Mouse (Mus musculus) naive thymus-derived CD4-positive, alpha-beta T cell, adult 2 months (primary cell): ENCODE measurements around the gene Mvp.

Experiments
- DNase-seq: peaks from one replicate; pipeline ENCODE4 v3.0.0-alpha.2; 2011; ENCODE audit warnings: low read depth

Mvp gene

DNA sequence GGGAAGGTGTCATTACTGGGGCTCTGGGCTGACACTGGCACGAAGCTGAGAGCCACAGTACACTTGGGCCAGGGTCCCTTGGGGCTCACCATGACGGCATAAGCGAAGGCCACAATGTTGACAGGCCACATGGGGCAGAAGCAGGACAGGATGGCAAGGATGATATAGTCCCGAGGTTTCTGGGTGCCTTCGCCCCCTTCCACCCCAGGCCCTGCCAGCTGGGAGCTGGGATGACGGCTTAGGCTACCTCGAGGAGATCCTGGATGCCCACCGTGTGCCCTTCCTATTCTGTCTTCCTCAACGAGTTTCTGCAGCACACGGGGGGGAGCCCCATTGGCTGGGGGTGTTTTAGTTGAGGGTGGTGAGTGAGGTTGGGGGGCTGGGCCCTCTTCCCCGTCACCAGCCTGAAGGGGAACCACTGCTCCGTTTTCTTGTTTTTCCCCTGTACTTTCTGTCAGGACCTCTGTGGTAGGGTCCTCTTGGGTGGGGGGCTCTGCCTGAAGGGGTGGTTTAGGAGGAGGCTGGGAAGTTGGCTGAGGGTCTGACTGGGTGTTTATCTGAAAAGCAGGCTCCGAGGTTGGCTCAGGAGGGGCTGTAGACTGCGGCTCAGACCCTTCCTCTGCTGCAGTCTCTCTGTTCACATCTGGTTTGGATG is 5.0 kb upstream of the Mvp start:
- no peak for DNase-seq

DNA sequence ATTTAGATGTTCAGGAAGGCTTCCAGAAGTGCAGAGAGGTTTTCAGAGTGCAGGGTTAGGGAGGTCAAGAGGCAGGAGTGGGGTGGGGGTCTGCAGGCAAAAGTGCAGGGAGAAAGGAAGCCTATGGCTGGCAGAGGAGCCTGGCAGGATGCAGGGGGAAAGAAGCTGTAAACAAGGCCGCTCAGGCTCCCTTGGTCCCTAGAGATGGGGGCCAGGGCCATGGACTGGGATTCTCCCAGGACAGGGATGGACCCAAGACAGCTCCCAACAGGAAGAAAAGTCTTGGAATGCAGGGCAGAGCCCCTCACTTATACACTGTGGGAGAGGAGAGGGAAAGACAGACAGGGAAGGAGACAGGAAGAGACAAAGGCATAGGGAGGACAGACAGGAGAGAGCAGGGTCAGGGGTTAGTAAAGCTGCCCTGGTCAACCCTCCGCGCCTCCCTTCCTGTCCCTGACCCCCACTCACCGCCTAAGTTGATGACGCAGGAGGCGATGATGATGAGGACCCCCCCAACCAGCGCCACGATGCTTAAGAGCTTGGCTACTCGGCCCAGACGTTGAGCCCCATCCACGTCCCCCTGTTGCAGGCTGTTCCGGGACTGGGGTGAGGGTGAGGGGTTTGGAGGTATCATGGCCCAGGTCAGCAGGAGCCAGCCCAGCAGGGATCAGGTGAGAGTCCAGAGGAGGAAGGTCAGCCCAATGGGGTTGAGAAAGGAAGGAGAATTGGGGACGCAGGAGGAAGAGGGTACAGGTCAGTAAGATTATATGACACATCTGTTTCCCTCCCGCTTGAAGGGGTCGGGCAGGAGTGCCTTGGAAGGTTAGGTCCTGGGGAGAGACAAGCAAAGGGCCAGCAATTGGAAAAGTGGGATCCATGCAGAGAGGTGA is 4.2 kb upstream of the Mvp start:
- no peak for DNase-seq

- DNase-seq, result no peak
Measured at GRCm38 (mm10) chr7:127017950-127018345, 3.5 kb upstream of the Mvp start.

- DNase-seq, result peak; percentile 100
Measured at GRCm38 (mm10) chr7:127016971-127017949, 2.8 kb upstream of the Mvp start, which contains the start of gene Pagr1a. Gene Pagr1a (minus strand): TSS chr7:127017352.

DNA sequence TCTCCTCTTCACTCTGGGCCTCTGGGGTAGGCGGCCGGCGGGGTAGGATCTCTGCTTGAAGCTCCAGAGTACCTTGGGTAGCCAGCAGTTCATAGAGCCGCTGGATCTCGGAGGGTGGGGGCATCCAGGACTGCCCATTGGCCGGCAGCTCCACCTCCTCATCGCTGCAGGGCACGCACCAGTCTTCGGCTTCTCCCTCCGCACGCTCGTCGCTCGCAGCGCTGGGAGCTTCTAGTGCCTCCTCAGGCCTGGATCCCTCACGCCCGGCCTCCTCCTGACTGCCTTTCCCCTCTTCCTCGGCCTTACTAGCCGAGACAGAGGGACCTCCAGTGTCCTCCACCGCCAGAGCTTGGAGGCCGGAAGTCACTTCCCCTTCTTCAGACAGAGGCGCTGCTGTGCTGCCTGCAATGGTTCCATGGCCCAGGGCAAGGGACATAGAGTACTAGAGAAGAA is 2.1 kb upstream of the Mvp start:
- DNase-seq, result no peak

- DNase-seq, result no peak
Measured at GRCm38 (mm10) chr7:127016481-127016485, 1.9 kb upstream of the Mvp start, which contains the start of gene Pagr1b. Gene Pagr1b (minus strand): TSS chr7:127016484.

DNA sequence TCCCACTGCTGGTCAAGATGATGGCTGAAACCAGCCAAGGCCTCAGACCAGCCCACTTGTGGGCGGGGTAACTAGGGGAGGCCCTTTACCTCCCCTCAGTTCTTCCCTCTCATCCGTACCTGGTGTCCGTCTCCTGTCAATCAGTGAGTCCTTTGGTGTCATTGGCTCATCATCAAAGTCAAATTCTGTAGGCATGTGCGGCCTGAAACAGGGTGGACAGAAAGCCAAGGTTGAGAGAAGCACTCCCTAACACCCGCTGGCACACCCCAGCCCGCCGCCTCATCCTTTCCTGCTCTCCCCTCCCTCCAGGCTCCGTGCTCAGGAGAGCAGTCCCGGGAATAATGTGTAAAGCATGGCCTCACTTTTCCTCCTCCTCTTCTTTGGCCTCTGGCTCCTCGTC is 1.7 kb upstream of the Mvp start:
- no peak for DNase-seq

DNA sequence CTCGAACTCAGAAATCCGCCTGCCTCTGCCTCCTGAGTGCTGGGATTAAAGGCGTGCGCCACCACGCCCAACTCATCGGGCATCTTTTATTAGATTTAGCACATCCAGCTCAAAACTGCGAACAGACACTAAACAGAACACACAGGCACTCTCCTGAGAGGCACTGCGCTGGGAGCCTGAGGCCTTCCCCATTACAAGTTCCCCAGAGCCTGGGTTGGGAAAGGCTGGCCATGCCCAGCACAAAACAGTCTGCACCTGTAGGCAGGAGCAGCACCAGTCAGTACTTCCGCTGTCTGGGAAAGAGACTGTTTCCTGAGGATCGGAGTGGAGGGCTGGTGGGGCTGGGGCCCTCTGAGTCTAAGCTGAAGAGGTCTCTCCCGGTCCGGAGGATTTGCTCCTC is 572 bp upstream of the Mvp start:
- no peak for DNase-seq

GRCm38 (mm10) chr7:127013385-127013784 is 1.0 kb downstream of the Mvp start:
- no peak for DNase-seq

DNA sequence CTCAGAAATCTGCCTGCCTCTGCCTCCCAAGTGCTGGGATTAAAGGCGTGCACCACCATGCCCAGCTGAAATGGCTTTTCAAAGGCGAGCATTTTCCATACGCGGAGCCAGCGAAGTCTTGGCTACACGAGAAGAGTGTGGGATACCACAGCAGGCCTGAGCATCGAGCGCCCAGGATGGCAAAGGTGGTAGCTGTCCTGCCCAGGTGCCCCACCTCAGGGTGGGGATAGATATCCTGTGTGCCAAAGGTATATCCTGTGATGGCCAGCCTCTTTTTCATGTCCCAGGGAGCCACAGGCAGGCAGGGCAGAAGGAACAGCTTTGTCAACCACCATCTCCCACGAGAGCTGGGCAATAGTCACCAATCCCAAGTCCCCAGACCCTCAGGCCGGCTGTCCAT is 1.6 kb downstream of the Mvp start:
- DNase-seq, result no peak

DNA sequence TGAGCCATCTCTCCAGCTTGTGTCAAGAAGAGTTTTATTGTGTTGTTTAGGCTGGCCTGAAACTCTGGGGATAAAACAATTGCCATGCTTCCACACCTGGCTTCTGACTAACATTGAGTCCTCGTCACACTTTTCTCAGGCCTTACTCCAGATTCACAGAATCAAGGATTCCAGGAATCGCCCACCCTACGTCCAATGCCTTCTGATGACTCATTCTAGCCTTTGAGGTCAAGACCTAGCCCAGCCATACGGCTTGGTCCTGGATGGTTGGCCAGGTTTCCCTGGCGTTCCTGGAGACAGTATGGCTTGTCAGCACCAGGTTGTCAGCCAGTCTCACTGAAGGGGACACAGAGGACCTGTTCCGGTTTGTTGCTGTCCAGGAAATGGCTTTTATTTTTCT is 2.0 kb downstream of the Mvp start:
- DNase-seq, result no peak

- no peak for DNase-seq
Measured at GRCm38 (mm10) chr7:127011717-127012116, 2.7 kb downstream of the Mvp start.

DNA sequence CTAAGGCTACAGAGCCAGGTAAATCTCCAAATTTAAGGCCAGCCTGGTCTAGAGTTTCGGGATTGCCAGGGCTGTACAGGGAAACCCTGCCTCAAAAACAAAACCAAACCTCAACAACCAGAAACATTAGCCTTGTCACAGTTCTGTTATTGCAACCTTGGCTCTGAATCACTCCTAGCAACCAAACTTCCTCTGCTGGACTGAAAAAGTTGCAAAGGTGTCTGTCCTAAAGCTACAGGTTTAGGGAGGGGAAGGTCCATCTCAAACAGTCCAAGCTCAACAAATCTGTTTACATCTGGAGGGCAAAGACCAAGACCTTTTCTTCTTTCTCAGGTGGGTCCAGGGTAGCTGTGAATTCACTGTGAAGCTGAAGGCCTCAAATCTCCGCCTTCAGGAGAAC is 3.4 kb downstream of the Mvp start:
- no peak for DNase-seq

DNA sequence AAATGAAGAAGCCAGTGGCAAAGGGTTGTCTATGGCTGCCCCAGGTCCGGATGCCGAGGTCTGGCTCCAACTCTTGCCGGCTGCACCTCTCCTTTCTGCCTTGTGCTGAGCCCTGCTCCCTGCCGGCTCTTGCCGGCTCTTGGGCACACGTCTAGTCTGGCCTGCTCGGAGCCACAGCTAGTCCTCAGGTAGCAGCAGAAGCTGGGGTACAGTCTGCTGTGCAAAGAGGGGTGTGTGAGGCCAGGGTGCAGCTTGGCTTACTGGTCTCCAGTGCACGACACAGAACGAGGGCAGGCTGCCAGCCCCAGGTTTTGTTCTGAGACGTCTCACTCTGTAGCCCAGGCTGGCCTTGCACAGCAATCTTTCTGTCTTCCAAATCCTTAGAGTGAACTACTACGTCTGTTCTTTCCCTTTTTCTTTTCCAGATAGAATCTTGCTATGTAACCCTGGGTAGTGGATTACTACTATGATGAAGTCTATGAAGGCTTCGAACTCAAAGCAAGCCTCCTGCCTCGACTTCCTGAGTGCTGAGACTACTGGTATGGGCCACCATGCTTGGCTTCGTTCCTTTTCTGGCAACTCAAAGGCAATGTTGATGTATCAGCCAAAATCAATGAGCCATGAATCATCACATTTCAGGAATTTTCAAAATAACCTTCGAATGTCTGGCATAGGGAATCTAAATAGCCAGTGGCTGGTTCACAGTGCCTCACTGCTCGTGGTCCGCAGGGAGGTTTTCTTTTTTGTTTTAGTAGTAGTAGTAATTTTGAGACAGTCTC is 4.9 kb downstream of the Mvp start:
- DNase-seq, result no peak

DNA sequence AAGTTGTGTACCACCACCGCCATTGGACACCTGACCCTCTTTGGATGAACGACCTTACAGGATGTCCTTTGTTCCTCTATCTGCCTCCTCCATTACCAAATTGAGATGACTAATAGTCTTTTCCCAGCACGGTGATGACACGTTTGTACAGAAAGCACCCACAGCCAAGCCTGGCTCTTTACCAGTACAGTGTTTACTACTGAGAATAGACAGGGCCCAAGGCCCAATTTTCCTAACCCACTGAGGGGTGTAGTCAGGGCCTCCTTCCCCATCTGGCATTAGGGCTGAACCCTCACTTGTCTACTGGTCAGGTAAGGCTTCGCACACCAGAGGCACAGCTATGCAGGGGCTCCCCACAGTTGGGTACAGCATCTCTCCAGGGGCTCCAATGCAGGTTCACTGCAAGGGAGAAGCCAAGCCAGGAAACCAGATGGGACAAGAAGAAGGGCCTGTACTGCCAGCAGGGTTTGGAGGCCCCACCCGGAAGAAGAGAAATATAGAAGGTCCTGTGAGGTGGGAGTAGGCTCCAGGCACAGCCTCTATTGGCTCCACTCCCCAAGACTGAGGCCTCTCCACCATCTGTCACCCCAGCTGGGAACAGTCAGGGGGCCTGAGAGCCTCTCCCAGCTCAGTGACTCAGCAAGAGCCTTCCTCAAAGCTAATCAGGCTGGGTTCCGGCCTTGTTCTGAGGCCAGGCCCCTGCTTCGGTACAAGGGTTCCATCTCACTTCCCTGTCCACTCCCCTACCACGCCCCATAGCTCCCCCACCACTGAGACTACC is 6.0 kb downstream of the Mvp start:
- DNase-seq, result no peak

GRCm38 (mm10) chr7:127007313-127008024 is 7.0 kb downstream of the Mvp start:
- no peak for DNase-seq

DNA sequence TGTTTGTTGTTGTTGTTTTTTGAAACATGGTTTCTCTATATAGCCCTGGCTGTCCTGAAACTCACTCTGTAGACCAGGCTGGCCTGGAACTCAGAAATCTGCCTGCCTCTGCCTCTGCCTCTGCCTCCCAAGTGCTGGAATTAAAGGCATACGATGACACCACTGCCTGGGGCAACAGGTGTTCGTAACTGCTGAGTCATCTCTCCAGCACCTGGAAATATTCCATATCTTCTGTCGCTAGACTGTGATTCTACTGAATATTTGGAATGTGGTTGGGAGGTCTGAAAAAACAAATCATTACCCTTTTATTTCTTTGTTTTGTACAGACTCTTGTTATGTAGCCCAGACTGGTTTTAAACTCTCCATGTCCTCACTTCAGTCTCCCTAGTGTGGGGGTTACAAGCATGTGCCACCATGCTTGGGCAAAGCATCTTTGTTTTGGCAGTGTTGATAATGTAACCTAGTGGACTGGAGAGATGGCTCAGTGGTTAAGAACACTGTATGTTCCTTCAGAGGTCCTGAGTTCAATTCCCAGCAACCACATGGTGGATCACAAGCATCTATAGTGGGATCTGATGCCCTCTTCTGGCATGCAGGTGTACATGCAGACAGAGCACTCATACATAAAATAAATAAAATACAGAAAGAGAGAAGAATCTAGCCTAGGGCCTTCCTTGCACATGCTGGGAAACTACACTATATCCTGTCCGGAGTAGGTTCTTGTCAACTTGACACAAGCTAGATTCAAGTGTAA is 10.1 kb downstream of the Mvp start:
- DNase-seq, result no peak

- DNase-seq, result no peak
Measured at GRCm38 (mm10) chr7:127003620-127004019, 10.8 kb downstream of the Mvp start.

GRCm38 (mm10) chr7:126999568-126999967 is 14.9 kb downstream of the Mvp start:
- peak; percentile 66 for DNase-seq

DNA sequence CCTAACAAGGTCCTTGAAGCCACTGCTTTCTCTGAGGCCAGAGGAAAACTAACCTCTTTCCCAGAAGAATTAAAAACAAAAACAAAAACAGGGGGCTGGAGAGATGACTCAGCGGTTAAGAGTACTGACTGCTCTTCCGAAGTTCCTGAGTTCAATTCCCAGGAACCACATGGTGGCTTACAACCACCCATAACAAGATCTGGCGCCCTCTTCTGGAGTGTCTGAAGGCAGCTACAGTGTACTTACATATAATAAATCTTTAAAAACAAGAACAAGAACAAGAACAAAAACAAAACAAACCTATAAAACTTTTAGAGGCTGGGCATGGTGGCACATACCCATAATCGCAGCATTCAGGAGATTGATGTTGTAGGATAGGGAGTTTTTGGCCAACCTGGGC is 18.0 kb downstream of the Mvp start:
- DNase-seq, result no peak
